Mouse (Mus musculus) MEL (cell line): ENCODE data around the gene Galntl6. TPM values are rescaled to one million over a fixed set of nuclear protein-coding genes. Genes with fewer than 3 reads are reported as not detected.

Experiments
- DNase-seq: peaks from one replicate; pipeline ENCODE4 v3.0.0; 2011; ENCODE audit warnings: low read depth, low spot score
- H3K27ac ChIP-seq: 2 replicates; pipeline ENCODE4 v1.5.1; 2012; ENCODE audit warnings: low read depth, mild to moderate bottlenecking, control low read depth, low read length, moderate library complexity; ENCODE audit not compliant: control insufficient read depth
- H3K27me3 ChIP-seq, 2 experiments: fragments of 150-350 bp in 1 of 2; sonication (generic) in 1 of 2; 2 replicates each; pipeline ENCODE4 v1.6.1; 2012; ENCODE audit warnings: low read length in 2 of 2, mild to moderate bottlenecking in 2 of 2, improper control_type of control experiment in 1 of 2, moderate library complexity in 1 of 2; ENCODE audit not compliant: insufficient read depth in 2 of 2, control insufficient read depth in 1 of 2
- H3K36me3 ChIP-seq, 2 experiments: 2 replicates each; pipeline ENCODE4 v1.6.1; 2012 to 2014; ENCODE audit warnings: low read length in 2 of 2, improper control_type of control experiment in 1 of 2, inconsistent platforms in 1 of 2, mild to moderate bottlenecking in 1 of 2; ENCODE audit not compliant: insufficient read depth in 2 of 2, control insufficient read depth in 1 of 2
- H3K4me1 ChIP-seq, 2 experiments: fragments of 150-350 bp in 1 of 2; sonication (generic) in 1 of 2; 2 replicates each; pipeline ENCODE4 v1.6.1; 2012; ENCODE audit warnings: low read length in 2 of 2, improper control_type of control experiment in 1 of 2, mild to moderate bottlenecking in 1 of 2; ENCODE audit not compliant: insufficient read depth in 2 of 2, control insufficient read depth in 1 of 2
- H3K4me3 ChIP-seq, 2 experiments: fragments of 150-350 bp in 1 of 2; sonication (generic) in 1 of 2; 2 replicates each; pipeline ENCODE4 v1.5.1; 2012; ENCODE audit warnings: low read depth in 2 of 2, low read length in 2 of 2, mild to moderate bottlenecking in 2 of 2, moderate library complexity in 2 of 2, control low read depth in 1 of 2, improper control_type of control experiment in 1 of 2; ENCODE audit not compliant: control insufficient read depth in 1 of 2, insufficient read depth in 1 of 2
- H3K79me2 ChIP-seq: 2 replicates; pipeline ENCODE4 v1.6.1; 2012; ENCODE audit warnings: mild to moderate bottlenecking, low read length, moderate library complexity; ENCODE audit not compliant: control insufficient read depth, poor library complexity, insufficient read depth
- H3K9ac ChIP-seq: 2 replicates; pipeline ENCODE4 v1.6.1; 2012; ENCODE audit warnings: low read depth, mild to moderate bottlenecking, control low read depth, low read length, moderate library complexity; ENCODE audit not compliant: control insufficient read depth, poor library complexity, severe bottlenecking
- H3K9me3 ChIP-seq: fragments of 150-350 bp; sonication (generic); replicated peaks from 2 replicates; pipeline ENCODE4 v1.6.1; 2012; ENCODE audit warnings: mild to moderate bottlenecking, low read length, improper control_type of control experiment, moderate library complexity; ENCODE audit not compliant: insufficient read depth
- CHD1 ChIP-seq: IDR thresholded peaks from 2 replicates; pipeline ENCODE4 v1.6.1; 2012; ENCODE audit warnings: low read depth, mild to moderate bottlenecking, inconsistent platforms, low read length, improper control_type of control experiment
- CTCF ChIP-seq, 3 experiments: IDR thresholded peaks in 2 of 3; conservative IDR thresholded peaks in 1 of 3; 2 replicates each; pipeline ENCODE4 v1.5.1; 2011 to 2012; ENCODE audit warnings: low read length in 3 of 3, low read depth in 2 of 3, mild to moderate bottlenecking in 2 of 3, improper control_type of control experiment in 1 of 3, inconsistent platforms in 1 of 3, mixed read lengths in 1 of 3, moderate library complexity in 1 of 3; ENCODE audit not compliant: control insufficient read depth in 1 of 3, insufficient read depth in 1 of 3, poor library complexity in 1 of 3, severe bottlenecking in 1 of 3
- E2F4 ChIP-seq: IDR thresholded peaks from 2 replicates; pipeline ENCODE4 v1.6.1; 2011; ENCODE audit warnings: low read depth, low read length, improper control_type of control experiment, borderline replicate concordance
- ELF1 ChIP-seq: IDR thresholded peaks from 2 replicates; pipeline ENCODE4 v1.6.1; 2014; ENCODE audit warnings: low read depth, mild to moderate bottlenecking, inconsistent platforms, low read length, improper control_type of control experiment, moderate library complexity
- EP300 ChIP-seq, 2 experiments: IDR thresholded peaks; 2 replicates each; pipeline ENCODE4 v1.6.1; 2011; ENCODE audit warnings: improper control_type of control experiment in 2 of 2, low read length in 2 of 2, low read depth in 1 of 2, mild to moderate bottlenecking in 1 of 2
- ETS1 ChIP-seq: IDR thresholded peaks from 2 replicates; pipeline ENCODE4 v1.6.1; 2012; ENCODE audit warnings: low read depth, mild to moderate bottlenecking, inconsistent platforms, low read length, improper control_type of control experiment, moderate library complexity
- GABPA ChIP-seq: IDR thresholded peaks from 2 replicates; pipeline ENCODE4 v1.6.1; 2012; ENCODE audit warnings: low read depth, mild to moderate bottlenecking, inconsistent platforms, low read length, improper control_type of control experiment, moderate library complexity
- HCFC1 ChIP-seq: IDR thresholded peaks from 2 replicates; pipeline ENCODE4 v1.6.1; 2012; ENCODE audit warnings: low read depth, mild to moderate bottlenecking, inconsistent platforms, low read length, improper control_type of control experiment, moderate library complexity
- JUND ChIP-seq: IDR thresholded peaks from 2 replicates; pipeline ENCODE4 v1.6.1; 2011; ENCODE audit warnings: low read depth, mild to moderate bottlenecking, improper control_type of control experiment, low read length
- MAX ChIP-seq: IDR thresholded peaks from 2 replicates; pipeline ENCODE4 v1.6.1; 2011; ENCODE audit warnings: low read length, improper control_type of control experiment
- MAZ ChIP-seq: IDR thresholded peaks from 2 replicates; pipeline ENCODE4 v1.6.1; 2012; ENCODE audit warnings: low read depth, mild to moderate bottlenecking, inconsistent platforms, low read length, improper control_type of control experiment
- MEF2A ChIP-seq: IDR thresholded peaks from 2 replicates; pipeline ENCODE4 v1.6.1; 2014; ENCODE audit warnings: low read depth, mild to moderate bottlenecking, inconsistent platforms, low read length, improper control_type of control experiment; ENCODE audit not compliant: poor library complexity, insufficient replicate concordance, severe bottlenecking; ENCODE audit errors: extremely low read depth
- MXI1 ChIP-seq: IDR thresholded peaks from 2 replicates; pipeline ENCODE4 v1.6.1; 2011; ENCODE audit warnings: mild to moderate bottlenecking, low read depth, low read length, improper control_type of control experiment
- MYB ChIP-seq: IDR thresholded peaks from 2 replicates; pipeline ENCODE4 v1.6.1; 2011; ENCODE audit warnings: mild to moderate bottlenecking, low read depth, low read length, improper control_type of control experiment
- NRF1 ChIP-seq: IDR thresholded peaks from 2 replicates; pipeline ENCODE4 v1.6.1; 2014; ENCODE audit warnings: low read depth, mild to moderate bottlenecking, inconsistent platforms, low read length, improper control_type of control experiment, moderate library complexity; ENCODE audit not compliant: poor library complexity, insufficient read depth, severe bottlenecking
- POLR2AphosphoS2 ChIP-seq: IDR thresholded peaks from 2 replicates; pipeline ENCODE4 v1.6.1; 2011; ENCODE audit warnings: low read length, improper control_type of control experiment
- RAD21 ChIP-seq: IDR thresholded peaks from 2 replicates; pipeline ENCODE4 v1.6.1; 2011; ENCODE audit warnings: mild to moderate bottlenecking, low read depth, low read length, improper control_type of control experiment
- SIN3A ChIP-seq: IDR thresholded peaks from 2 replicates; pipeline ENCODE4 v1.6.1; 2012; ENCODE audit warnings: low read length, improper control_type of control experiment, inconsistent platforms
- TCF12 ChIP-seq: IDR thresholded peaks from 2 replicates; pipeline ENCODE4 v1.6.1; 2014; ENCODE audit warnings: low read depth, mild to moderate bottlenecking, inconsistent platforms, low read length, improper control_type of control experiment, moderate library complexity
- UBTF ChIP-seq: IDR thresholded peaks from 2 replicates; pipeline ENCODE4 v1.6.1; 2012; ENCODE audit warnings: low read depth, mild to moderate bottlenecking, inconsistent platforms, low read length, improper control_type of control experiment, moderate library complexity, borderline replicate concordance; ENCODE audit not compliant: insufficient read depth
- USF1 ChIP-seq: IDR thresholded peaks from 2 replicates; pipeline ENCODE4 v1.6.1; 2014; ENCODE audit warnings: low read depth, mild to moderate bottlenecking, inconsistent platforms, low read length, improper control_type of control experiment, moderate library complexity
- USF2 ChIP-seq, 2 experiments: IDR thresholded peaks; 2 replicates each; pipeline ENCODE4 v1.6.1; 2011 to 2012; ENCODE audit warnings: improper control_type of control experiment in 2 of 2, low read length in 2 of 2, borderline replicate concordance in 1 of 2, inconsistent platforms in 1 of 2, low read depth in 1 of 2, mild to moderate bottlenecking in 1 of 2; ENCODE audit not compliant: insufficient read depth in 1 of 2
- ZMIZ1 ChIP-seq: IDR thresholded peaks from 2 replicates; pipeline ENCODE4 v1.6.1; 2012; ENCODE audit warnings: low read depth, mild to moderate bottlenecking, inconsistent platforms, low read length, improper control_type of control experiment, moderate library complexity
- polyA plus RNA-seq, 2 experiments: library from polyadenylated mRNA; stranded (reverse) in 1 of 2; unstranded in 1 of 2; fragments of >175 nt in 1 of 2; fragments of >200 nt in 1 of 2; gene quantifications; 2 replicates each; pipeline versions ENCODE4 v1.2.1 to v1.2.4; 2012; ENCODE audit warnings: low replicate concordance in 2 of 2, low read depth in 1 of 2; ENCODE audit not compliant: insufficient read length in 2 of 2, insufficient read depth in 1 of 2, missing spikeins in 1 of 2
- total RNA-seq: library from RNA; depleted of rRNA; stranded (reverse); fragments of 300-350 nt; gene quantifications from 2 replicates; pipeline ENCODE4 v1.2.3, GENCODE M21; 2012

The Galntl6 gene
- total and polyA plus RNA-seq, 3 experiments, result not detected

DNA sequence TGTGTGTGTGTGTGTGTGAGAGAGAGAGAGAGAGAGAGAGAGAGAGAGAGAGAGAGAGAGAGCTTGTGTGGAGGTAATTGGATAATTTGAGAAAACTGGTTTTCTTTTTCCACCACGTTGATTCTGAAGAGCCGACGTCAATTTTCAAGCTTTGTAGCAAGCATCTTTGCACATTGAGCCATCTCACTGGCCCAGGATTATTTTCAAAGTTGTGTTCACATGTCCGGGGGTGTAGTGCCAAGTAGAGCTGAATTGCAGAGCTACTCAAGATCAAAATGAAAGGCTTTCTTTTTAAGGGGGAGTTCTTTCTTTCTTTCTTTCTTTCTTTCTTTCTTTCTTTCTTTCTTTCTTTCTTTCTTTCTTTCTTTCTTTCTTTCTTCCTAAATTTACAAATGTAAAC, 1022.3 kb downstream of the Galntl6 start:
- Histone ChIP-seq H3K27me3 (no peaks in the 10 kb centered on the region; a peak in 1 of 4 replicates), H3K4me1 (no peaks in the 10 kb centered on the region), H3K9ac (no peak overlapping the region), H3K4me3 (no peak overlapping the region), H3K27ac (no peak overlapping the region), H3K36me3 (no peaks in the 10 kb centered on the region), H3K9me3 (no peaks in the 10 kb centered on the region), H3K79me2 (no peaks in the 10 kb centered on the region)
- DNase-seq, result no peak
- TF ChIP-seq NRF1 (no peak), MYB (no peak), TCF12 (no peak), MAX (no peak), ELF1 (no peak), POLR2AphosphoS2 (no peak), GABPA (no peak), ZMIZ1 (no peak), MXI1 (no peak), E2F4 (no peak), MEF2A (no peak)

GRCm38 (mm10) chr8:57888831-57889230, 1023.6 kb downstream of the Galntl6 start:
- H3K36me3 ChIP-seq, result no peaks in the 10 kb centered on the region
- H3K9ac ChIP-seq, result no peak overlapping the region
- no peak overlapping the region for H3K4me3 ChIP-seq
- TF ChIP-seq CTCF (IDR thresholded peaks at IDR 0.05 in 2 of 3, conservative IDR thresholded peaks at IDR 0.05 in 1 of 3; ENCODE audit: control insufficient read depth in 1 of 3, insufficient read depth in 1 of 3, low read depth in 2 of 3, low read length in 3 of 3, poor library complexity in 1 of 3, severe bottlenecking in 1 of 3) (peak in 2 of 3 experiments; percentile 28 to 39; a peak in 3 of 6 replicates), USF2 (IDR thresholded peaks at IDR 0.05; ENCODE audit: borderline replicate concordance in 1 of 2, insufficient read depth in 1 of 2, low read depth in 1 of 2, low read length in 2 of 2) (no peak)
- no peaks in the 10 kb centered on the region for H3K79me2 ChIP-seq
- H3K27ac ChIP-seq, result no peak overlapping the region
- no peaks in the 10 kb centered on the region for H3K9me3 ChIP-seq
- no peaks in the 10 kb centered on the region; a peak in 1 of 4 replicates for H3K27me3 ChIP-seq
- no peaks in the 10 kb centered on the region for H3K4me1 ChIP-seq
- DNase-seq, result peak; percentile 28

DNA sequence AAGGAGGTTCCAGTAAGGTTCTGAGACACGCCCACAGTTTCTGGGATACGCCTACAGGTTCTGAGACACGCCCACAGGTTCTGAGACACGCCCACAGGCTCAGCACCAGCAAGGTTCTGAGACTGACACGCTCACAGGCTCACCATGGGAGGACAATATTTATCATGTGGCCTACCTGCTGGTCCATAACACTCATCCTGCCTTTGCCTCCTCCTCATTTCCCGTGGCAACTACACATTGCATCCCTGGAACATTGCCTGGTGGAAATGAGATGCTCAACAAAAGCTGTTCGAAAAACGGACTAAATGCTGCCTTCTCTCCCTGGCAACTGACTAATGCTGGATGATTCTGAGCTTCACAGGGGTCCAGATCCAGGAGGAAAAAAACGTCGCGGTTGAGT, 1033.0 kb downstream of the Galntl6 start:
- TF ChIP-seq EP300 (IDR thresholded peaks at IDR 0.05; ENCODE audit: low read depth in 1 of 2, low read length in 2 of 2), result no peak
- no peak for TF ChIP-seq ETS1
- no peak for TF ChIP-seq CTCF (IDR thresholded peaks at IDR 0.05 in 2 of 3, conservative IDR thresholded peaks at IDR 0.05 in 1 of 3; ENCODE audit: control insufficient read depth in 1 of 3, insufficient read depth in 1 of 3, low read depth in 2 of 3, low read length in 3 of 3, poor library complexity in 1 of 3, severe bottlenecking in 1 of 3)
- TF ChIP-seq RAD21, result no peak
- TF ChIP-seq POLR2AphosphoS2, result no peak
- TF ChIP-seq CHD1, result no peak
- no peak for TF ChIP-seq JUND
- TF ChIP-seq UBTF, result no peak
- no peak for TF ChIP-seq MAZ
- TF ChIP-seq USF1, result no peak
- TF ChIP-seq HCFC1, result no peak
- TF ChIP-seq ZMIZ1, result no peak
- TF ChIP-seq MXI1, result no peak
- no peak for TF ChIP-seq NRF1
- no peak for TF ChIP-seq SIN3A
- no peak overlapping the region for H3K9ac ChIP-seq
- no peak overlapping the region for H3K27ac ChIP-seq
- H3K4me3 ChIP-seq, result no peak overlapping the region
- H3K79me2 ChIP-seq, result no peaks in the 10 kb centered on the region
- no peaks in the 10 kb centered on the region for H3K4me1 ChIP-seq
- peaks cover 0 to 1% of the 10 kb centered on the region in 2 experiments; a peak in 1 of 4 replicates for H3K27me3 ChIP-seq
- H3K9me3 ChIP-seq, result no peaks in the 10 kb centered on the region
- DNase-seq, result no peak
- no peaks in the 10 kb centered on the region for H3K36me3 ChIP-seq
